Comparison of ENCODE assay signal across 12 mouse cellular contexts in the genomic region with DNA sequence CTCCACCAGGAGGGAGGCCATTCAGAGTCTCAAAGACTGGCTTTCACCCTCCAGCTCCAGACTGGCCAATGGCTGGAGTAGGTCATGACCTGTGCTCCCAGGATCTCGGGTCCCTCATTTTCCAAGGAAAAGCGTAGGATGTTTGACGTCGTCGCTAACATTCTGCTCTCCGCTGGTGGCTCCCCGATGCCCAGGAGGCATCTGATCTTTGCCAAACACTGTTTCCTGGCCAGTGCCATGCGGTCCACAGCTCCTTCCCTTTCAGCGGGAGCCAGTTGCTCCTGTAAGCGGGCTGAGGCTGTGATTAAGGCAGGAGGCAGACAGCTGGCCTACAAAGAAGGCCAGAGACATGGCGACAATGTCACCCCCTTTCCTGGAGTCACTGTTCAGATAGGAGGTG. TPM values are rescaled to one million over a fixed set of nuclear protein-coding genes. Genes with fewer than 3 reads are reported as not detected.
DNase-seq lines count a peak whose midpoint lies in the region; ATAC-seq and TF ChIP-seq lines count a peak whose summit lies in the region.
"Had no signal": no experiment of that assay in that cellular context is flagged by ENCODE, and none has a peak within 500 bp of the region (broad histone marks: within the 10 kb centered on the region; RNA-seq: fewer than 3 reads in every experiment).

No protein-coding gene starts in this region.

- H3K4me2 ChIP-seq in stomach, embryonic 14.5 days (replicated peaks; ENCODE audit: low read depth, low read length), result no peak overlapping the region
- H3K4me2 ChIP-seq in stomach, postnatal 0 days (replicated peaks; ENCODE audit: low read depth), result no peak overlapping the region
- H3K4me2 ChIP-seq in midbrain, embryonic 11.5 days, result no peak overlapping the region

- DNase-seq in heart, embryonic 10.5 days (ENCODE audit: low spot score), result no peak
- DNase-seq in heart, adult 9 months (ENCODE audit: low spot score in 2 of 2), result no peak
- DNase-seq in stomach, postnatal 0 days (ENCODE audit: low spot score), result no peak
- no peak for DNase-seq in midbrain, embryonic 11.5 days (ENCODE audit: low spot score, missing footprints)
- no peak for DNase-seq in right cerebral cortex, adult 2 months (ENCODE audit: low spot score in 2 of 2)
- no peak for DNase-seq in adipocyte (ENCODE audit: low spot score)
- DNase-seq in cerebellum, adult 9-10 months, result no peak
- DNase-seq: cerebellum, adult 9-11 months; heart, adult 18-20 months; liver, postnatal 0 days had no signal

- H3K4me3 ChIP-seq in heart, embryonic 10.5 days, result no peak overlapping the region
- no peak overlapping the region for H3K4me3 ChIP-seq in stomach, embryonic 14.5 days (ENCODE audit: low read depth, low read length)
- no peak overlapping the region for H3K4me3 ChIP-seq in stomach, postnatal 0 days (ENCODE audit: low read depth, low read length)
- H3K4me3 ChIP-seq in midbrain, embryonic 11.5 days (ENCODE audit: low read depth, low read length), result no peak overlapping the region

- H3K9ac ChIP-seq in stomach, embryonic 14.5 days (replicated peaks; ENCODE audit: low read depth, low read length), result no peak overlapping the region
- H3K9ac ChIP-seq in stomach, postnatal 0 days (ENCODE audit: low read length), result no peak overlapping the region
- 0 out of 2 replicates have a peak overlapping the region, but pooled peaks have one; percentile 12 for H3K9ac ChIP-seq in midbrain, embryonic 11.5 days (ENCODE audit: low read length)
- H3K9ac ChIP-seq: liver, postnatal 0 days had no signal

- peaks cover 47% of the 10 kb centered on the region for H3K27me3 ChIP-seq in heart, embryonic 10.5 days (ENCODE audit: insufficient read depth, poor library complexity, severe bottlenecking)
- no peaks in the 10 kb centered on the region for H3K27me3 ChIP-seq in stomach, embryonic 14.5 days (ENCODE audit: control insufficient read depth, insufficient read depth, low read length)
- no peaks in the 10 kb centered on the region for H3K27me3 ChIP-seq in stomach, postnatal 0 days (ENCODE audit: control insufficient read depth, insufficient read depth, low read length)
- H3K27me3 ChIP-seq in midbrain, embryonic 11.5 days (ENCODE audit: control insufficient read depth, insufficient read depth, low read length), result no peaks in the 10 kb centered on the region; the same call in 1 of the 2 replicates

- WGBS in heart, embryonic 10.5 days, result 73% methylated on average over 11 of the region's 11 CpGs
- 79% methylated on average over 11 of the region's 11 CpGs for WGBS in stomach, embryonic 14.5 days
- 83% methylated on average over 11 of the region's 11 CpGs for WGBS in stomach, postnatal 0 days
- 50% methylated on average over 11 of the region's 11 CpGs for WGBS in midbrain, embryonic 11.5 days

- H3K4me1 ChIP-seq in heart, embryonic 10.5 days, result peaks cover 53% of the 10 kb centered on the region
- peaks cover 24% of the 10 kb centered on the region for H3K4me1 ChIP-seq in stomach, embryonic 14.5 days (ENCODE audit: control insufficient read depth, insufficient read depth, low read length)
- peaks cover 9% of the 10 kb centered on the region for H3K4me1 ChIP-seq in stomach, postnatal 0 days (replicated peaks; ENCODE audit: control insufficient read depth, insufficient read depth)
- H3K4me1 ChIP-seq in midbrain, embryonic 11.5 days (ENCODE audit: control insufficient read depth, insufficient read depth, low read length), result peaks cover 51% of the 10 kb centered on the region

- TF ChIP-seq CTCF in stomach, postnatal 0 days (IDR thresholded peaks at IDR 0.05; ENCODE audit: low read depth), result no peak

- no peak for TF ChIP-seq EP300 in stomach, postnatal 0 days (optimal IDR thresholded peaks at IDR 0.05)

- H3K27ac ChIP-seq in heart, embryonic 10.5 days, result 0 out of 2 replicates have a peak overlapping the region, but pooled peaks have one; percentile 74
- H3K27ac ChIP-seq in stomach, embryonic 14.5 days (ENCODE audit: low read length), result peak overlapping the region; percentile 66; the same call in 1 of the 2 replicates
- H3K27ac ChIP-seq in stomach, postnatal 0 days (replicated peaks), result no peak overlapping the region
- peak overlapping the region; percentile 96 for H3K27ac ChIP-seq in midbrain, embryonic 11.5 days (ENCODE audit: low read depth, low read length)

- H3K9me3 ChIP-seq in heart, embryonic 10.5 days, result no peaks in the 10 kb centered on the region
- H3K9me3 ChIP-seq in stomach, embryonic 14.5 days (ENCODE audit: control insufficient read depth, low read depth, low read length), result no peaks in the 10 kb centered on the region
- no peaks in the 10 kb centered on the region for H3K9me3 ChIP-seq in stomach, postnatal 0 days (ENCODE audit: control insufficient read depth, low read length)
- no peaks in the 10 kb centered on the region for H3K9me3 ChIP-seq in midbrain, embryonic 11.5 days (ENCODE audit: control insufficient read depth, low read length)

- no peak for ATAC-seq in stomach, embryonic 14.5 days (ENCODE audit: insufficient number of reproducible peaks, insufficient read depth, low FRiP score, low read depth)
- no peak for ATAC-seq in stomach, postnatal 0 days (ENCODE audit: low FRiP score, low TSS enrichment)
- no peak for ATAC-seq in midbrain, embryonic 11.5 days (ENCODE audit: low FRiP score)
- ATAC-seq: inflammation-experienced regulatory T-cells, adult 6 months; liver, postnatal 0 days had no signal

- no peaks in the 10 kb centered on the region for H3K36me3 ChIP-seq in heart, embryonic 10.5 days
- no peaks in the 10 kb centered on the region for H3K36me3 ChIP-seq in stomach, embryonic 14.5 days (ENCODE audit: control insufficient read depth, insufficient read depth, low read length)
- no peaks in the 10 kb centered on the region for H3K36me3 ChIP-seq in stomach, postnatal 0 days (ENCODE audit: control insufficient read depth, insufficient read depth, low read length)
- H3K36me3 ChIP-seq in midbrain, embryonic 11.5 days (ENCODE audit: control insufficient read depth, insufficient read depth, low read length), result no peaks in the 10 kb centered on the region

RNA-seq across cellular contexts. Expression of a gene that starts 4.0 kb away (rescaled TPM):
- 6.0 and 6.3 TPM in 2 replicates for polyA plus RNA-seq in heart, embryonic 10.5 days (2016; fragmentation: Nextera tagmentation; extraction: Ambion mirVana)
- polyA plus RNA-seq in stomach, embryonic 14.5 days (2014; fragmentation: Nextera tagmentation; extraction: Ambion mirVana), result 9.6 and 13.0 TPM in 2 replicates
- polyA plus RNA-seq in stomach, postnatal 0 days (2015; fragmentation: Nextera tagmentation; extraction: Ambion mirVana), result 4.9 and 5.4 TPM in 2 replicates
- 15.3 and 15.7 TPM in 2 replicates for polyA plus RNA-seq in midbrain, embryonic 11.5 days (2014; fragmentation: Nextera tagmentation; extraction: Ambion mirVana)
